Mouse (Mus musculus): ENCODE data around the gene Adamts4. TPM values are rescaled to one million over a fixed set of nuclear protein-coding genes. Genes with fewer than 3 reads are reported as not detected.

Gene Adamts4
- total RNA-seq, 2 experiments from 2014 or later = 4.2 to 5.3 TPM

GRCm38 (mm10) chr1:171251594-171252324, 1.5 kb downstream of the Adamts4 start:
- peak; percentile 60 for DNase-seq
- intact Hi-C loops (cut with DNase I) = no loop called here

GRCm38 (mm10) chr1:171252415-171252814, 2.2 kb downstream of the Adamts4 start:
- intact Hi-C loops (cut with DNase I) = no loop called here
- DNase-seq = peak; percentile 44

- intact Hi-C loops (cut with DNase I) = loop anchor here (2.0 kb wide), 1 partner anchor 27 kb away; no protein-coding TSS in a partner anchor
- no peak for DNase-seq
These were observed 6.0 kb downstream of the Adamts4 start for GRCm38 (mm10) chr1:171256095-171256818.

GRCm38 (mm10) chr1:171256937-171257548, 6.8 kb downstream of the Adamts4 start:
- intact Hi-C loops (cut with DNase I) = loop anchor here (2.0 kb wide), 1 partner anchor 28 kb away; no protein-coding TSS in a partner anchor

GRCm38 (mm10) chr1:171257781-171258180, 7.6 kb downstream of the Adamts4 start:
- intact Hi-C loops (cut with DNase I) = loop anchor here (2.0 kb wide), 1 partner anchor 29 kb away; no protein-coding TSS in a partner anchor

More at GRCm38 (mm10) chr1:171256937-171257548, 6.8 kb downstream of the Adamts4 start:
- DNase-seq = peak; percentile 74

GRCm38 (mm10) chr1:171258921-171259320, 8.7 kb downstream of the Adamts4 start:
- intact Hi-C loops (cut with DNase I) = no loop called here
- DNase-seq = no peak

More at GRCm38 (mm10) chr1:171257781-171258180, 7.6 kb downstream of the Adamts4 start:
- DNase-seq = no peak

GRCm38 (mm10) chr1:171260316-171260715, 10.1 kb downstream of the Adamts4 start:
- DNase-seq = no peak
- intact Hi-C loops (cut with DNase I) = no loop called here

GRCm38 (mm10) chr1:171262594-171263130, 12.4 kb downstream of the Adamts4 start:
- intact Hi-C loops (cut with DNase I) = no loop called here
- DNase-seq = peak; percentile 73

GRCm38 (mm10) chr1:171263185-171263611, 13.0 kb downstream of the Adamts4 start:
- peak; percentile 66 for DNase-seq
- intact Hi-C loops (cut with DNase I) = no loop called here

- intact Hi-C loops (cut with DNase I) = no loop called here
- DNase-seq = no peak
These were observed 13.6 kb downstream of the Adamts4 start for GRCm38 (mm10) chr1:171263666-171264461.

- no peak for DNase-seq
- intact Hi-C loops (cut with DNase I) = no loop called here
These were observed 15.9 kb downstream of the Adamts4 start for GRCm38 (mm10) chr1:171265971-171266744.

- intact Hi-C loops (cut with DNase I) = no loop called here
- DNase-seq = no peak
These were observed 18.1 kb downstream of the Adamts4 start for GRCm38 (mm10) chr1:171268341-171268740.

GRCm38 (mm10) chr1:171269848-171270572, 19.8 kb downstream of the Adamts4 start, which contains the start of gene B4galt3:
Gene B4galt3, plus strand, starts transcription at chr1:171270328.
- DNase-seq = peak; percentile 95
- intact Hi-C loops (cut with DNase I) = no loop called here

GRCm38 (mm10) chr1:171270573-171270900, 20.3 kb downstream of the Adamts4 start:
- intact Hi-C loops (cut with DNase I) = no loop called here
- no peak for DNase-seq

GRCm38 (mm10) chr1:171271196-171271595, 21.0 kb downstream of the Adamts4 start:
- intact Hi-C loops (cut with DNase I) = no loop called here
- no peak for DNase-seq

GRCm38 (mm10) chr1:171271622-171272021, 21.4 kb downstream of the Adamts4 start:
- DNase-seq = no peak

GRCm38 (mm10) chr1:171272086-171272485, 21.9 kb downstream of the Adamts4 start:
- intact Hi-C loops (cut with DNase I) = no loop called here
- DNase-seq = no peak

More at GRCm38 (mm10) chr1:171271622-171272021, 21.4 kb downstream of the Adamts4 start:
- intact Hi-C loops (cut with DNase I) = no loop called here

- intact Hi-C loops (cut with DNase I) = no loop called here
These were observed 23.9 kb downstream of the Adamts4 start for GRCm38 (mm10) chr1:171274171-171274570.

More at GRCm38 (mm10) chr1:171274171-171274570, 23.9 kb downstream of the Adamts4 start:
- no peak for DNase-seq
